Mouse (Mus musculus) hindbrain, postnatal 0 days (tissue): ENCODE data around the gene Eme2. TPM values are rescaled to one million over a fixed set of nuclear protein-coding genes. Genes with fewer than 3 reads are reported as not detected.
A peak's percentile ranks its signal among the peaks of the same experiment; 100 is the strongest.

Experiments used
- ATAC-seq: fragments of 200-750 bp; cut with Nextera tagmentation; 2 replicates; pipeline ENCODE4 v1.8.0; 2017; ENCODE audit warnings: mild to moderate bottlenecking, moderate TSS enrichment, moderate library complexity
- DNase-seq: peaks from one replicate; pipeline ENCODE4 v3.0.0-alpha.2; 2015; ENCODE audit warnings: low spot score
- H3K27ac ChIP-seq: fragments of 300-500 bp; sonication (generic); 2 replicates; pipeline ENCODE4 v1.5.1; 2014; ENCODE audit warnings: mild to moderate bottlenecking
- H3K27me3 ChIP-seq: fragments of 300-500 bp; sonication (generic); 2 replicates; pipeline ENCODE4 v1.6.1; 2014; ENCODE audit warnings: low read length, mixed read lengths; ENCODE audit not compliant: insufficient read depth
- H3K36me3 ChIP-seq: fragments of 300-500 bp; sonication (generic); 2 replicates; pipeline ENCODE4 v1.6.1; 2014; ENCODE audit warnings: low read length, mixed read lengths; ENCODE audit not compliant: insufficient read depth
- H3K4me1 ChIP-seq: fragments of 300-500 bp; sonication (generic); 2 replicates; pipeline ENCODE4 v1.6.1; 2014; ENCODE audit warnings: antibody characterized with exemption, low read length, mixed read lengths; ENCODE audit not compliant: insufficient read depth
- H3K4me2 ChIP-seq: fragments of 300-500 bp; sonication (generic); 2 replicates; pipeline ENCODE4 v1.6.1; 2014; ENCODE audit warnings: low read depth, mild to moderate bottlenecking, low read length, moderate library complexity, mixed read lengths
- H3K4me3 ChIP-seq: fragments of 300-500 bp; sonication (generic); 2 replicates; pipeline ENCODE4 v1.5.1; 2014; ENCODE audit warnings: low read length
- H3K9ac ChIP-seq: fragments of 300-500 bp; sonication (generic); replicated peaks from 2 replicates; pipeline ENCODE4 v1.6.1; 2014; ENCODE audit warnings: mild to moderate bottlenecking, low read length, moderate library complexity, mixed read lengths
- H3K9me3 ChIP-seq: fragments of 300-500 bp; sonication (generic); 2 replicates; pipeline ENCODE4 v1.6.1; 2016; ENCODE audit warnings: low read length, mixed read lengths
- CTCF ChIP-seq: IDR thresholded peaks from 2 replicates; pipeline ENCODE4 v1.5.1; 2016; ENCODE audit warnings: antibody characterized with exemption, control low read depth, low read depth
- WGBS: fragments of 180-500 bp; shearing (Covaris S2); extraction: QIAGEN DNeasy Blood & Tissue Kit; methylation state at CpG from one replicate; pipeline ENCODE4 v1.1.7; 2014; 5-methylcytosine and 5-hydroxymethylcytosine counted together
- polyA plus RNA-seq: library from polyadenylated mRNA; unstranded; fragments of >200 nt; fragmentation: Nextera tagmentation; extraction: Ambion mirVana; gene quantifications from 2 replicates; pipeline ENCODE4 v1.2.1, GENCODE M21; 2015
- total RNA-seq: library from RNA; depleted of rRNA; stranded (reverse); fragments of >200 nt; gene quantifications from 2 replicates; pipeline ENCODE4 v1.2.3, GENCODE M21; 2014; rRNA removed

The Eme2 gene
- total and polyA plus RNA-seq, 2 experiments from 2014 or later, result 21.4 to 49.5 TPM

DNA sequence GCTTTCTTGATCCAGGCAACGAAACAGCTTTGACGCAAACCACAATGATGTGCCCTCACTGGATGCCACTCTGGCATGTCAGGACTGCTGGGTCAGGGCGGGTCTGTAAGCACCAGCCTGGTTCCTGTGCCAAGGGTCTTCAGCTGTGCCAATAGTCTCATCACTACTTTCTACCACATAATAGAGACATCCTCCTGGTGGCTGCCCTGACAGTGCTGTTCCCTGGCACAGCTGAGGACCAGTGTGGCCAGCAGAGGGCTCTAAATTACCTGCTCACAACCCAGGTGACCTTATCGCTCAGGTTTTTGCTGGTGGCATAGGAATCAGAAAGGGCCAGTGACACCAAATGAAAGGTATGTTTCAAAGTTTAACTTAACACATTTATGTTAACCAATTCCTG, 53.8 kb downstream of the Eme2 start:
- Histone ChIP-seq H3K27ac (no peak overlapping the region), H3K27me3 (no peaks in the 10 kb centered on the region), H3K36me3 (no peaks in the 10 kb centered on the region), H3K4me1 (no peaks in the 10 kb centered on the region), H3K9me3 (no peaks in the 10 kb centered on the region), H3K4me3 (no peak overlapping the region), H3K4me2 (no peak overlapping the region), H3K9ac (no peak overlapping the region)
- TF ChIP-seq CTCF, result peak; percentile 53
- DNase-seq (no peak), ATAC-seq (no peak)
- 47% methylated on average over 4 of the region's 4 CpGs for WGBS

DNA sequence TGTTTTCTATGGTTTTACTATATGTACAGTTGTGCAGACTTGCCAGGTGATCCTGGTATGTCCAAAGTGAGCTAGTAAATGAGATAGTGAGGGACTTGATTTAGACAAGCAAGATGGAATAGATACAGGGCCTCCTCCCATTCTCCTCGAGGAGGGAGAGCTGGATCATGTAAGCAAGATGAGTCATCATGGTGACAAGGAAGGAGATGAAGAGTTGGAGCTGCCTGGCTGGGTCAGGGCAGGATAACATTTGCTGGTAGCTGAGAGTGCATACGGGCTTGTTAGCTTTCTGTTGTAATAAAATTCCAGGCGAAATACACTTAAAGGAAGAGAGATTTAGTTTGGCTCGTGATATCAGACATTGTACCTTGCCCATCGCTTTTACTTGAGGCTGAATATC, 54.5 kb downstream of the Eme2 start:
- 62% methylated on average over 5 of the region's 5 CpGs for WGBS
- H3K27me3 ChIP-seq, result no peaks in the 10 kb centered on the region
- H3K36me3 ChIP-seq, result no peaks in the 10 kb centered on the region
- DNase-seq (no peak), ATAC-seq (no peak)
- H3K9me3 ChIP-seq, result no peaks in the 10 kb centered on the region
- H3K4me2 ChIP-seq, result no peak overlapping the region
- TF ChIP-seq CTCF, result no peak
- H3K4me3 ChIP-seq, result no peak overlapping the region
- H3K4me1 ChIP-seq, result no peaks in the 10 kb centered on the region
- H3K27ac ChIP-seq, result no peak overlapping the region
- no peak overlapping the region for H3K9ac ChIP-seq

DNA sequence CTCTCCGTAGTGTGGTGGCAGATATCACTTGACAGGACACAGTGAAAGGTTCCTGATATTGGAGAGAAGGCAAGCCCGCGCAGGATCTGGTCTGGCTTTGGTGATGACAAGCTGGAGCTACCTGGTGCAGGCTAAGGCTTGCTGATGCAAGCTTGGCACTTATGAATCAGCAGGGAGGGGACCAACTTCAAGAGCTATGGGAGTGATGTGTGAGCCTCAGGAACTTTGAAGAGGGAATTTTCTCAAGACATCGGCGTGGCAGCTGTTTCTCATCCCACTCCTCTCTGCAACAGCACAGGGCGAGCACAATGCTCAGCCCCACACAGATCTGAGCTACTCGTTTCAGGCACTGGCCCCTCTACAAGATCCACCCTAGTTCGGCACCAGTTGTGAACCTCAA, 55.0 kb downstream of the Eme2 start, which contains the start of gene Hagh:
Gene Hagh, plus strand, starts transcription at position 302 of the 400 bp plus-strand sequence.
- Histone ChIP-seq H3K27me3 (no peaks in the 10 kb centered on the region), H3K4me3 (no peak within 1 kb of the TSS), H3K4me1 (no peaks in the 10 kb centered on the region), H3K9me3 (no peaks in the 10 kb centered on the region), H3K27ac (no peak within 1 kb of the TSS), H3K4me2 (no peak within 1 kb of the TSS), H3K9ac (no peak within 1 kb of the TSS), H3K36me3 (no peaks in the 10 kb centered on the region)
- ATAC-seq, result no peak
- 76% methylated on average over 8 of the region's 8 CpGs for whole genome bisulfite sequencing
- TF ChIP-seq CTCF, result no peak
- no peak for DNase-seq

Other genes starting within 250 kb of the Eme2 start
- gene Slc9a3r2, start 244.8 kb downstream of the Eme2 start, total RNA-seq, result 72.8 and 91.1 TPM in 2 replicates
- gene Slc9a3r2, start 244.8 kb downstream of the Eme2 start, polyA plus RNA-seq, result 57.6 and 60.6 TPM in 2 replicates
- gene Npw, start 236.6 kb downstream of the Eme2 start, total RNA-seq, result 0.78 TPM in 1 of 2 replicates, not detected in the other
- gene Npw, start 236.6 kb downstream of the Eme2 start, polyA plus RNA-seq, result 0.65 and 0.81 TPM in 2 replicates
- 40.9 and 47.0 TPM in 2 replicates for gene Zfp598, start 225.4 kb downstream of the Eme2 start, total RNA-seq
- gene Zfp598, start 225.4 kb downstream of the Eme2 start, polyA plus RNA-seq, result 14.2 and 14.6 TPM in 2 replicates
- gene Syngr3, start 205.1 kb downstream of the Eme2 start, total RNA-seq, result 331 and 347 TPM in 2 replicates
- 280 and 294 TPM in 2 replicates for gene Syngr3, start 205.1 kb downstream of the Eme2 start, polyA plus RNA-seq
- 21.1 and 26.1 TPM in 2 replicates for gene Gfer, start 198.9 kb downstream of the Eme2 start, total RNA-seq
- 39.7 and 41.4 TPM in 2 replicates for gene Gfer, start 198.9 kb downstream of the Eme2 start, polyA plus RNA-seq
- gene Noxo1, start 198.9 kb downstream of the Eme2 start, total RNA-seq, result 6.1 and 8.1 TPM in 2 replicates
- gene Noxo1, start 198.9 kb downstream of the Eme2 start, polyA plus RNA-seq, result 1.4 and 2.2 TPM in 2 replicates
- 53.2 and 55.2 TPM in 2 replicates for gene Tbl3, start 187.4 kb downstream of the Eme2 start, total RNA-seq
- 43.5 and 49.2 TPM in 2 replicates for gene Tbl3, start 187.4 kb downstream of the Eme2 start, polyA plus RNA-seq
- gene Rnf151, start 177.0 kb downstream of the Eme2 start, total RNA-seq, result not detected in 2 replicates
- not detected in 2 replicates for gene Rnf151, start 177.0 kb downstream of the Eme2 start, polyA plus RNA-seq
- 2,181 and 2,600 TPM in 2 replicates for gene Rps2, start 177.0 kb downstream of the Eme2 start, total RNA-seq
- 809 and 820 TPM in 2 replicates for gene Rps2, start 177.0 kb downstream of the Eme2 start, polyA plus RNA-seq
- 135 and 157 TPM in 2 replicates for gene Ndufb10, start 170.6 kb downstream of the Eme2 start, total RNA-seq
- 353 and 356 TPM in 2 replicates for gene Ndufb10, start 170.6 kb downstream of the Eme2 start, polyA plus RNA-seq
- 1.3 TPM in 1 of 2 replicates, not detected in the other for gene Rpl3l, start 167.3 kb downstream of the Eme2 start, total RNA-seq
- 0.41 and 0.52 TPM in 2 replicates for gene Rpl3l, start 167.3 kb downstream of the Eme2 start, polyA plus RNA-seq
- gene Msrb1, start 158.4 kb downstream of the Eme2 start, total RNA-seq, result 17.0 and 19.6 TPM in 2 replicates
- gene Msrb1, start 158.4 kb downstream of the Eme2 start, polyA plus RNA-seq, result 22.7 and 25.5 TPM in 2 replicates
- not detected in 2 replicates for gene Hs3st6, start 142.1 kb downstream of the Eme2 start, total RNA-seq
- 0.43 and 0.47 TPM in 2 replicates for gene Hs3st6, start 142.1 kb downstream of the Eme2 start, polyA plus RNA-seq
- gene Meiob, start 90.8 kb downstream of the Eme2 start, total RNA-seq, result not detected in 2 replicates
- 0.10 TPM in 1 of 2 replicates, not detected in the other for gene Meiob, start 90.8 kb downstream of the Eme2 start, polyA plus RNA-seq
- gene Hagh, start 54.9 kb downstream of the Eme2 start, total RNA-seq, result 64.8 and 93.5 TPM in 2 replicates
- 82.4 and 84.2 TPM in 2 replicates for gene Hagh, start 54.9 kb downstream of the Eme2 start, polyA plus RNA-seq
- 16.6 and 25.7 TPM in 2 replicates for gene Fahd1, start 44.7 kb downstream of the Eme2 start, total RNA-seq
- gene Fahd1, start 44.7 kb downstream of the Eme2 start, polyA plus RNA-seq, result 20.2 and 22.2 TPM in 2 replicates
- 0.52 TPM in 1 of 2 replicates, not detected in the other for gene Igfals, start 29.1 kb downstream of the Eme2 start, total RNA-seq
- 0.18 and 0.29 TPM in 2 replicates for gene Igfals, start 29.1 kb downstream of the Eme2 start, polyA plus RNA-seq
- gene Nubp2, start 8.7 kb downstream of the Eme2 start, total RNA-seq, result 35.7 and 52.7 TPM in 2 replicates
- gene Nubp2, start 8.7 kb downstream of the Eme2 start, polyA plus RNA-seq, result 63.5 and 65.0 TPM in 2 replicates
- 122 and 135 TPM in 2 replicates for gene Spsb3, start 8.4 kb downstream of the Eme2 start, total RNA-seq
- gene Spsb3, start 8.4 kb downstream of the Eme2 start, polyA plus RNA-seq, result 90.6 and 94.9 TPM in 2 replicates
- gene Mrps34, start within 50 bp of the Eme2 start, total RNA-seq, result 37.8 and 58.3 TPM in 2 replicates
- gene Mrps34, start within 50 bp of the Eme2 start, polyA plus RNA-seq, result 124 and 136 TPM in 2 replicates
- gene Nme3, start 1.4 kb upstream of the Eme2 start, total RNA-seq, result 66.1 and 67.0 TPM in 2 replicates
- gene Nme3, start 1.4 kb upstream of the Eme2 start, polyA plus RNA-seq, result 92.6 and 95.1 TPM in 2 replicates
- 165 and 177 TPM in 2 replicates for gene Mapk8ip3, start 41.9 kb upstream of the Eme2 start, total RNA-seq
- gene Mapk8ip3, start 41.9 kb upstream of the Eme2 start, polyA plus RNA-seq, result 62.0 and 62.4 TPM in 2 replicates
- 57.0 and 61.2 TPM in 2 replicates for gene Jpt2, start 65.6 kb upstream of the Eme2 start, total RNA-seq
- 63.1 and 68.5 TPM in 2 replicates for gene Jpt2, start 65.6 kb upstream of the Eme2 start, polyA plus RNA-seq
- 24.4 and 26.7 TPM in 2 replicates for gene Cramp1l, start 120.7 kb upstream of the Eme2 start, total RNA-seq
- gene Cramp1l, start 120.7 kb upstream of the Eme2 start, polyA plus RNA-seq, result 3.7 TPM in 2 replicates
- gene Ift140, start 121.0 kb upstream of the Eme2 start, total RNA-seq, result 27.0 and 37.3 TPM in 2 replicates
- 13.1 and 13.4 TPM in 2 replicates for gene Ift140, start 121.0 kb upstream of the Eme2 start, polyA plus RNA-seq
- gene Tmem204, start 188.5 kb upstream of the Eme2 start, total RNA-seq, result 15.4 and 21.5 TPM in 2 replicates
- 11.5 and 11.7 TPM in 2 replicates for gene Tmem204, start 188.5 kb upstream of the Eme2 start, polyA plus RNA-seq
- 46.9 and 59.3 TPM in 2 replicates for gene Telo2, start 220.9 kb upstream of the Eme2 start, total RNA-seq
- gene Telo2, start 220.9 kb upstream of the Eme2 start, polyA plus RNA-seq, result 32.5 and 33.1 TPM in 2 replicates
- gene Ptx4, start 225.7 kb upstream of the Eme2 start, total RNA-seq, result 0.63 TPM in 1 of 2 replicates, not detected in the other
- 0.21 and 0.26 TPM in 2 replicates for gene Ptx4, start 225.7 kb upstream of the Eme2 start, polyA plus RNA-seq
- gene Clcn7, start 238.3 kb upstream of the Eme2 start, total RNA-seq, result 34.9 and 40.6 TPM in 2 replicates
- 22.9 and 23.3 TPM in 2 replicates for gene Clcn7, start 238.3 kb upstream of the Eme2 start, polyA plus RNA-seq